Mouse (Mus musculus) E14TG2a.4 (cell line): ENCODE results near the gene Btbd35f4.
"Not testable (repeated sequence)": the region's sequence is repeated elsewhere in the genome, so short reads cannot be mapped to it uniquely, and the experiment has no call there.

Experiments used
- H3K27me3 ChIP-seq: 2 replicates; pipeline ENCODE4 v1.6.1; 2014; ENCODE audit warnings: low read length, control low read depth; ENCODE audit not compliant: insufficient read depth
- H3K36me3 ChIP-seq: 2 replicates; pipeline ENCODE4 v1.6.1; 2014; ENCODE audit warnings: low read length, control low read depth; ENCODE audit not compliant: insufficient read depth
- H3K4me1 ChIP-seq: replicated peaks from 2 replicates; pipeline ENCODE4 v1.6.1; 2014; ENCODE audit warnings: low read depth, low read length, control low read depth
- H3K4me3 ChIP-seq: replicated peaks from 2 replicates; pipeline ENCODE4 v1.5.1; 2014; ENCODE audit warnings: mild to moderate bottlenecking, low read length
- H3K9me3 ChIP-seq: 2 replicates; pipeline ENCODE4 v1.6.1; 2014; ENCODE audit warnings: low read length, control low read depth

The Btbd35f4 gene

GRCm38 (mm10) chrX:4800196-4800595 is at the start of gene Btbd35f4:
TSS of gene Btbd35f4 (plus strand) at chrX:4800496.
- H3K9me3 ChIP-seq, H3K4me3 ChIP-seq, H3K36me3 ChIP-seq, H3K4me1 ChIP-seq, H3K27me3 ChIP-seq: not testable (repeated sequence)

GRCm38 (mm10) chrX:4840016-4840415 is 39.7 kb downstream of the Btbd35f4 start:
- not testable (repeated sequence) for H3K4me3 ChIP-seq, H3K4me1 ChIP-seq, H3K27me3 ChIP-seq, H3K9me3 ChIP-seq, H3K36me3 ChIP-seq
